Mouse (Mus musculus): ENCODE results near the gene Hspa1l. TPM values are rescaled to one million over a fixed set of nuclear protein-coding genes. Genes with fewer than 3 reads are reported as not detected.
"Not testable (repeated sequence)": the region's sequence is repeated elsewhere in the genome, so short reads cannot be mapped to it uniquely, and the experiment has no call there.

Gene Hspa1l
- polyA plus RNA-seq, 1 experiment: 0.58 TPM

DNA sequence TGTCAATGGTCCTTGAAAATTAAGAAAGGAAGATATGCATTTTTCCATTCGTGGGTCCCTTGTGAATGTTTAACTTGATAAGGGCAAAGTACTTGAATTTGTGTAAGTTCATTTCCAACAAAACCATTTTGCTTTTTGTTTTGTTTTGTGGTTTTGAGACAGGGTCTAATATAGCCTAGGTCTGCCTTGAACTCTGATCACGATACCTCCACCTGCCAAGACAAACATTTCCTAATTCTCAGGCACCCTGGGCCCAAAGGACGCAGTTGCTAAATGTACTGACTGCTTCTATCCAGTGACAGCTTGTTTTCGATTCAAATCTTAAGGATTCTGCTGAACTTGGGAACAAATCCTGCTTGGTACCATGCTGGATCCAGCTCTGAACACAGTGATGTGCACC is 7.1 kb downstream of the Hspa1l start:
- Histone ChIP-seq H3K27me3 (replicated peaks; ENCODE audit: control insufficient read depth, insufficient read depth, low read length) (no peaks in the 10 kb centered on the region), H3K4me3 (ENCODE audit: insufficient read depth, low read depth, low read length) (no peak overlapping the region), H3K27ac (ENCODE audit: insufficient read depth, low read depth, low read length) (peak overlapping the region; percentile 85), H3K36me3 (ENCODE audit: control insufficient read depth, insufficient read depth, low read length) (no peaks in the 10 kb centered on the region), H3K4me1 (ENCODE audit: control insufficient read depth, insufficient read depth, low read length) (peaks cover 22% of the 10 kb centered on the region; the same call in 1 of the 2 replicates)
- WGBS: 59% methylated on average over 4 of the region's 4 CpGs
- DNase-seq: peak; percentile 57
- TF ChIP-seq CTCF (conservative IDR thresholded peaks at IDR 0.05; ENCODE audit: insufficient read depth, insufficient read length, low read depth, low read length): no peak
- TF ChIP-seq POLR2A (IDR thresholded peaks at IDR 0.05; ENCODE audit: low read depth, low read length): no peak

- Histone ChIP-seq H3K27me3 (replicated peaks; ENCODE audit: control insufficient read depth, insufficient read depth, low read length) (no peaks in the 10 kb centered on the region), H3K4me3 (ENCODE audit: insufficient read depth, low read depth, low read length) (peak overlapping the region; percentile 34; the same call in 1 of the 2 replicates), H3K4me1 (ENCODE audit: control insufficient read depth, insufficient read depth, low read length) (peaks cover 20% of the 10 kb centered on the region; the same call in 1 of the 2 replicates), H3K27ac (ENCODE audit: insufficient read depth, low read depth, low read length) (peak overlapping the region; percentile 65), H3K36me3 (ENCODE audit: control insufficient read depth, insufficient read depth, low read length) (no peaks in the 10 kb centered on the region)
- peak; percentile 86 for DNase-seq
- TF ChIP-seq POLR2A (IDR thresholded peaks at IDR 0.05; ENCODE audit: low read depth, low read length) (no peak), CTCF (conservative IDR thresholded peaks at IDR 0.05; ENCODE audit: insufficient read depth, insufficient read length, low read depth, low read length) (peak; percentile 40)
- WGBS: 5% methylated on average over 2 of the region's 2 CpGs
Observed at GRCm38 (mm10) chr17:34980655-34981054, 8.2 kb downstream of the Hspa1l start.

- peaks cover 15% of the 10 kb centered on the region; the same call in 1 of the 2 replicates for H3K4me1 ChIP-seq (ENCODE audit: control insufficient read depth, insufficient read depth, low read length)
- TF ChIP-seq CTCF (conservative IDR thresholded peaks at IDR 0.05; ENCODE audit: insufficient read depth, insufficient read length, low read depth, low read length) (no peak), POLR2A (IDR thresholded peaks at IDR 0.05; ENCODE audit: low read depth, low read length) (peak; percentile 86)
- DNase-seq: peak; percentile 96
- WGBS: under 1% methylated on average over 58 of the region's 58 CpGs
- peak within 1 kb of the TSS; percentile 93 for H3K27ac ChIP-seq (ENCODE audit: insufficient read depth, low read depth, low read length)
- H3K27me3 ChIP-seq (replicated peaks; ENCODE audit: control insufficient read depth, insufficient read depth, low read length): no peaks in the 10 kb centered on the region
- H3K36me3 ChIP-seq (ENCODE audit: control insufficient read depth, insufficient read depth, low read length): no peaks in the 10 kb centered on the region
- peak within 1 kb of the TSS; percentile 81 for H3K4me3 ChIP-seq (ENCODE audit: insufficient read depth, low read depth, low read length)
Observed at GRCm38 (mm10) chr17:34981690-34982180, 9.2 kb downstream of the Hspa1l start, which contains the start of gene Lsm2. Gene Lsm2 (plus strand): TSS chr17:34981862.

DNA sequence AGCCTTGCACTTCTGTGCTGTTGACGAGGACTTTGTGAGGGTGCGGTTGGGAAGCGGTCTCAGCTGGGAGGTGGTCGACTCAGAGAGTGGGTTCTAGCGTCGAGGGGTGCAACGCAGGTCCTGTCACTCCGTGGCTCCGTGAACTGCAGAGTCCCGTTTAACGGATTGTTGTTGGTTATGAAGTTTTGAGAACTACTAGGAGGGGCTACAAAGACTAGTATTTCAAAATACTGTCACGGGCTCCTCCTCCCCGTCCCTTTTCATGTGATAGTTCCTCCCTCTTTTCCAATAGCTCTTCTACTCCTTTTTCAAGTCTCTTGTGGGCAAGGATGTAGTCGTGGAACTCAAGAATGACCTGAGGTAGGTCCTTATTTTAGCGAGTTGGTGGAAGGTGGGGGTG is 9.8 kb downstream of the Hspa1l start:
- H3K27me3 ChIP-seq (replicated peaks; ENCODE audit: control insufficient read depth, insufficient read depth, low read length): no peaks in the 10 kb centered on the region
- TF ChIP-seq POLR2A (IDR thresholded peaks at IDR 0.05; ENCODE audit: low read depth, low read length) (no peak), CTCF (conservative IDR thresholded peaks at IDR 0.05; ENCODE audit: insufficient read depth, insufficient read length, low read depth, low read length) (no peak)
- peaks cover 15% of the 10 kb centered on the region; the same call in 1 of the 2 replicates for H3K4me1 ChIP-seq (ENCODE audit: control insufficient read depth, insufficient read depth, low read length)
- no peak overlapping the region for H3K27ac ChIP-seq (ENCODE audit: insufficient read depth, low read depth, low read length)
- under 1% methylated on average over 15 of the region's 15 CpGs for WGBS
- H3K36me3 ChIP-seq (ENCODE audit: control insufficient read depth, insufficient read depth, low read length): no peaks in the 10 kb centered on the region
- no peak for DNase-seq
- peak overlapping the region; percentile 81 for H3K4me3 ChIP-seq (ENCODE audit: insufficient read depth, low read depth, low read length)

GRCm38 (mm10) chr17:34984218-34984617 is 11.7 kb downstream of the Hspa1l start:
- peak; percentile 49 for DNase-seq
- Histone ChIP-seq H3K4me3 (ENCODE audit: insufficient read depth, low read depth, low read length) (no peak overlapping the region), H3K27me3 (replicated peaks; ENCODE audit: control insufficient read depth, insufficient read depth, low read length) (no peaks in the 10 kb centered on the region), H3K4me1 (ENCODE audit: control insufficient read depth, insufficient read depth, low read length) (peaks cover 15% of the 10 kb centered on the region; the same call in 1 of the 2 replicates), H3K36me3 (ENCODE audit: control insufficient read depth, insufficient read depth, low read length) (no peaks in the 10 kb centered on the region), H3K27ac (ENCODE audit: insufficient read depth, low read depth, low read length) (no peak overlapping the region)
- WGBS: 69% methylated on average over 2 of the region's 2 CpGs
- TF ChIP-seq CTCF (conservative IDR thresholded peaks at IDR 0.05; ENCODE audit: insufficient read depth, insufficient read length, low read depth, low read length) (no peak), POLR2A (IDR thresholded peaks at IDR 0.05; ENCODE audit: low read depth, low read length) (no peak)

GRCm38 (mm10) chr17:34994751-34995150 is 22.2 kb downstream of the Hspa1l start:
- Histone ChIP-seq H3K36me3 (ENCODE audit: control insufficient read depth, insufficient read depth, low read length) (no peaks in the 10 kb centered on the region), H3K27me3 (replicated peaks; ENCODE audit: control insufficient read depth, insufficient read depth, low read length) (no peaks in the 10 kb centered on the region), H3K4me3 (ENCODE audit: insufficient read depth, low read depth, low read length) (no peak overlapping the region), H3K27ac (ENCODE audit: insufficient read depth, low read depth, low read length) (no peak overlapping the region), H3K4me1 (ENCODE audit: control insufficient read depth, insufficient read depth, low read length) (no peaks in the 10 kb centered on the region)
- TF ChIP-seq CTCF (conservative IDR thresholded peaks at IDR 0.05; ENCODE audit: insufficient read depth, insufficient read length, low read depth, low read length) (no peak), POLR2A (IDR thresholded peaks at IDR 0.05; ENCODE audit: low read depth, low read length) (no peak)
- no peak for DNase-seq

GRCm38 (mm10) chr17:34995192-34995591 is 22.7 kb downstream of the Hspa1l start:
- H3K27ac ChIP-seq (ENCODE audit: insufficient read depth, low read depth, low read length); H3K4me1 ChIP-seq (ENCODE audit: control insufficient read depth, insufficient read depth, low read length); H3K36me3 ChIP-seq (ENCODE audit: control insufficient read depth, insufficient read depth, low read length); H3K4me3 ChIP-seq (ENCODE audit: insufficient read depth, low read depth, low read length); H3K27me3 ChIP-seq (replicated peaks; ENCODE audit: control insufficient read depth, insufficient read depth, low read length); DNase-seq: not testable (repeated sequence)
- 68% methylated on average over 4 of the region's 4 CpGs for WGBS

DNA sequence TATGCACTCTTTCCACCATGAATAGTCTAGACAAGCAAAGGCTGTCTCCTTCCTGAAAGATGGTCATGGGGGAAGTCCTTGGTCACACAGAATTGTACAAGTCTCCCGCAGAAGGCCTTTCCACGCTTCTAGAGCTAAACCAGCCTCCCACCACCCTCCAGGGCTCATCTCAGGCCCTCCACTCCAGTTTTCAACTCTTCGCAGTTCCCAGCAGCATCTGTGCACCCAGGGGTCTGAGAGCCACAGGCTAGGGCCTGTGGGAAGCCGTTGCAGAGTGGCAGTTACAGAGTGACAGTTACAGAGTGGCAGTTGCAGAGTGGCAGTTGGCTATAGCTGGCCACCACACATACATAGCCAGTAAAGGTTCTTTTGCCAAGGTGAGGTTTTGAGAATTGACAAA is 23.4 kb downstream of the Hspa1l start:
- not testable (repeated sequence) for H3K27me3 ChIP-seq (replicated peaks; ENCODE audit: control insufficient read depth, insufficient read depth, low read length); H3K4me3 ChIP-seq (ENCODE audit: insufficient read depth, low read depth, low read length); H3K27ac ChIP-seq (ENCODE audit: insufficient read depth, low read depth, low read length); H3K36me3 ChIP-seq (ENCODE audit: control insufficient read depth, insufficient read depth, low read length); DNase-seq; H3K4me1 ChIP-seq (ENCODE audit: control insufficient read depth, insufficient read depth, low read length)
- WGBS: 94% methylated on average over 4 of the region's 4 CpGs

All from kidney, adult 2 months (tissue).